Mouse (Mus musculus): ENCODE measurements at regions not wholly inside any gene's neighbourhood (a gene's known extent, or its start where the extent isn't known, plus 50 kb on each side); places are given as distances from the start of the nearest gene placed in this dataset.

DNA sequence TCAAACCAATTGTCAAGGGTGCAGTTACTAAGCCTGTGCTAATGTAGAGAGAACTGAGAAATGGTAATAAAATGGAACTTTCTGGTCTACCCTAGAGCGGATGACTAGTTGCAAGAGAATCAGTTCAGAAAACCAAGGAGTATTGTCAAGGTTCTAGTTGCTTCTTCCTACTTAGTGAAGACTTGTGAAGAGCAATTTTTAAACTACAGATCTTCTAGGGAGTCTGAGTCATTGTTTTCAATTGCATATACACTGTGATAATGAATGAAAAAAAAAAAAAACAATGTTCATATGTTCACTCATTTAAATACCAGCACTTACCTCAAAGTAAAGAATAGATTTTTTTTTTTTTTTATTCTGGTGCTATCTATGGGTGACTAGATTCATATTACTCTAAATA lies 1304.1 kb downstream of the Pla2g4a start:
- TF ChIP-seq CTCF (IDR thresholded peaks at IDR 0.05) (no peak), POLR2A (IDR thresholded peaks at IDR 0.05; ENCODE audit: insufficient read depth, low read depth, low read length) (no peak), EP300 (IDR thresholded peaks at IDR 0.05; ENCODE audit: insufficient read depth, low read depth, low read length) (no peak)
